Mouse (Mus musculus) neural tube, embryonic 12.5 days (tissue): ENCODE data around the gene Acad11. TPM values are rescaled to one million over a fixed set of nuclear protein-coding genes. Genes with fewer than 3 reads are reported as not detected.

Source experiments
- ATAC-seq: fragments of 200-750 bp; cut with Nextera tagmentation; 2 replicates; pipeline ENCODE4 v1.8.0; 2017; ENCODE audit warnings: low read depth, mild to moderate bottlenecking, moderate TSS enrichment, moderate library complexity; ENCODE audit not compliant: low FRiP score
- H3K27ac ChIP-seq: fragments of 300-500 bp; sonication (generic); 2 replicates; pipeline ENCODE4 v1.5.1; 2016
- H3K27me3 ChIP-seq: fragments of 300-500 bp; sonication (generic); replicated peaks from 2 replicates; pipeline ENCODE4 v1.6.1; 2016; ENCODE audit warnings: mild to moderate bottlenecking
- H3K36me3 ChIP-seq: fragments of 300-500 bp; sonication (generic); 2 replicates; pipeline ENCODE4 v1.6.1; 2016; ENCODE audit warnings: mild to moderate bottlenecking
- H3K4me1 ChIP-seq: fragments of 300-500 bp; sonication (generic); 2 replicates; pipeline ENCODE4 v1.6.1; 2016
- H3K4me2 ChIP-seq: fragments of 300-500 bp; sonication (generic); replicated peaks from 2 replicates; pipeline ENCODE4 v1.6.1; 2016; ENCODE audit warnings: mild to moderate bottlenecking
- H3K4me3 ChIP-seq: fragments of 300-500 bp; sonication (generic); 2 replicates; pipeline ENCODE4 v1.5.1; 2016
- H3K9ac ChIP-seq: fragments of 300-500 bp; sonication (generic); 2 replicates; pipeline ENCODE4 v1.6.1; 2016; ENCODE audit warnings: mild to moderate bottlenecking
- H3K9me3 ChIP-seq: fragments of 300-500 bp; sonication (generic); 2 replicates; pipeline ENCODE4 v1.6.1; 2016; ENCODE audit warnings: mild to moderate bottlenecking
- WGBS: fragments of 180-500 bp; shearing (Covaris S2); methylation state at CpG from one replicate; pipeline ENCODE4 v1.1.7; 2016; 5-methylcytosine and 5-hydroxymethylcytosine counted together
- polyA plus RNA-seq: library from polyadenylated mRNA; unstranded; fragments of >200 nt; fragmentation: Nextera tagmentation; extraction: Ambion mirVana; gene quantifications from 2 replicates; pipeline ENCODE4 v1.2.1, GENCODE M21; 2016

Acad11 gene
- polyA plus RNA-seq, 1 experiment from 2014 or later: 9.2 TPM

GRCm38 (mm10) chr9:104043676-104044075, 19.5 kb upstream of the Acad11 start:
- Histone ChIP-seq H3K27me3 (no peaks in the 10 kb centered on the region), H3K4me2 (no peak overlapping the region), H3K27ac (no peak overlapping the region), H3K4me3 (no peak overlapping the region), H3K9me3 (no peaks in the 10 kb centered on the region), H3K4me1 (no peaks in the 10 kb centered on the region), H3K9ac (no peak overlapping the region), H3K36me3 (peaks cover 31% of the 10 kb centered on the region)
- 89% methylated on average over 4 of the region's 4 CpGs for WGBS
- no peak for ATAC-seq

- Histone ChIP-seq H3K36me3 (peaks cover 89% of the 10 kb centered on the region), H3K9me3 (no peaks in the 10 kb centered on the region), H3K4me2 (no peak overlapping the region), H3K27ac (no peak overlapping the region), H3K27me3 (no peaks in the 10 kb centered on the region), H3K4me1 (no peaks in the 10 kb centered on the region), H3K4me3 (no peak overlapping the region), H3K9ac (no peak overlapping the region)
- no peak for ATAC-seq
- 92% methylated on average over 6 of the region's 6 CpGs for WGBS
These were observed 12.1 kb upstream of the Acad11 start for GRCm38 (mm10) chr9:104051028-104051427.

- no peaks in the 10 kb centered on the region for H3K27me3 ChIP-seq
- WGBS: under 1% methylated on average over 59 of the region's 59 CpGs
- peak within 1 kb of the TSS; percentile 97 for H3K4me3 ChIP-seq
- no peaks in the 10 kb centered on the region for H3K9me3 ChIP-seq
- peaks cover 18% of the 10 kb centered on the region for H3K4me1 ChIP-seq
- H3K4me2 ChIP-seq: peak within 1 kb of the TSS; percentile 94
- no peak within 1 kb of the TSS for H3K27ac ChIP-seq
- H3K36me3 ChIP-seq: peaks cover 20% of the 10 kb centered on the region
- peak within 1 kb of the TSS; percentile 79 for H3K9ac ChIP-seq
- peak; percentile 77 for ATAC-seq
These were observed 540 bp upstream of the Acad11 start, which contains the start of gene Uba5 for GRCm38 (mm10) chr9:104062430-104063243. Uba5 (minus strand) TSS chr9:104063134.

- ATAC-seq: no peak
- Histone ChIP-seq H3K36me3 (peaks cover 10% of the 10 kb centered on the region), H3K27me3 (no peaks in the 10 kb centered on the region), H3K9me3 (no peaks in the 10 kb centered on the region), H3K4me3 (no peak overlapping the region), H3K4me1 (peaks cover 18% of the 10 kb centered on the region), H3K9ac (no peak overlapping the region), H3K27ac (no peak overlapping the region), H3K4me2 (no peak overlapping the region)
- 51% methylated on average over 1 of the region's 1 CpGs for WGBS
These were observed 1.4 kb downstream of the Acad11 start for GRCm38 (mm10) chr9:104064571-104064970.

- H3K27me3 ChIP-seq: no peaks in the 10 kb centered on the region
- 81% methylated on average over 4 of the region's 4 CpGs for WGBS
- no peaks in the 10 kb centered on the region for H3K9me3 ChIP-seq
- no peak overlapping the region for H3K4me3 ChIP-seq
- no peaks in the 10 kb centered on the region for H3K36me3 ChIP-seq
- no peak overlapping the region for H3K9ac ChIP-seq
- no peak overlapping the region for H3K27ac ChIP-seq
- ATAC-seq: no peak
- H3K4me2 ChIP-seq: no peak overlapping the region
- H3K4me1 ChIP-seq: no peaks in the 10 kb centered on the region
These were observed 7.1 kb downstream of the Acad11 start for GRCm38 (mm10) chr9:104070241-104070640.

- Histone ChIP-seq H3K4me3 (no peak overlapping the region), H3K27me3 (no peaks in the 10 kb centered on the region), H3K27ac (no peak overlapping the region), H3K4me1 (no peaks in the 10 kb centered on the region), H3K9me3 (no peaks in the 10 kb centered on the region), H3K4me2 (no peak overlapping the region), H3K36me3 (no peaks in the 10 kb centered on the region), H3K9ac (no peak overlapping the region)
- 79% methylated on average over 8 of the region's 8 CpGs for WGBS
- ATAC-seq: no peak
These were observed 7.9 kb downstream of the Acad11 start for GRCm38 (mm10) chr9:104070863-104071604.

GRCm38 (mm10) chr9:104075808-104076207, 12.6 kb downstream of the Acad11 start:
- Histone ChIP-seq H3K9ac (no peak overlapping the region), H3K4me1 (no peaks in the 10 kb centered on the region), H3K4me3 (no peak overlapping the region), H3K27me3 (no peaks in the 10 kb centered on the region), H3K36me3 (no peaks in the 10 kb centered on the region), H3K9me3 (no peaks in the 10 kb centered on the region), H3K27ac (no peak overlapping the region), H3K4me2 (no peak overlapping the region)
- ATAC-seq: no peak
- WGBS: 67% methylated on average over 2 of the region's 2 CpGs

- no peaks in the 10 kb centered on the region for H3K9me3 ChIP-seq
- WGBS: 94% methylated on average over 1 of the region's 1 CpGs
- no peaks in the 10 kb centered on the region for H3K27me3 ChIP-seq
- H3K4me1 ChIP-seq: no peaks in the 10 kb centered on the region
- no peak overlapping the region for H3K4me3 ChIP-seq
- no peak overlapping the region for H3K4me2 ChIP-seq
- H3K27ac ChIP-seq: no peak overlapping the region
- no peak overlapping the region for H3K9ac ChIP-seq
- no peak for ATAC-seq
- H3K36me3 ChIP-seq: no peaks in the 10 kb centered on the region
These were observed 15.6 kb downstream of the Acad11 start for GRCm38 (mm10) chr9:104078780-104079179.

- 54% methylated on average over 5 of the region's 5 CpGs for WGBS
These were observed 16.2 kb downstream of the Acad11 start for GRCm38 (mm10) chr9:104079379-104079778.

GRCm38 (mm10) chr9:104080038-104080437, 16.9 kb downstream of the Acad11 start:
- Histone ChIP-seq H3K4me3 (no peak overlapping the region), H3K9me3 (no peaks in the 10 kb centered on the region), H3K36me3 (no peaks in the 10 kb centered on the region), H3K9ac (no peak overlapping the region), H3K27ac (no peak overlapping the region), H3K27me3 (no peaks in the 10 kb centered on the region), H3K4me2 (no peak overlapping the region), H3K4me1 (no peaks in the 10 kb centered on the region)
- 81% methylated on average over 3 of the region's 3 CpGs for WGBS
- no peak for ATAC-seq

More at GRCm38 (mm10) chr9:104079379-104079778, 16.2 kb downstream of the Acad11 start:
- no peak for ATAC-seq
- no peak overlapping the region for H3K27ac ChIP-seq
- no peak overlapping the region for H3K4me3 ChIP-seq
- no peaks in the 10 kb centered on the region for H3K27me3 ChIP-seq
- H3K4me1 ChIP-seq: no peaks in the 10 kb centered on the region
- no peak overlapping the region for H3K9ac ChIP-seq
- no peak overlapping the region for H3K4me2 ChIP-seq
- H3K9me3 ChIP-seq: no peaks in the 10 kb centered on the region
- no peaks in the 10 kb centered on the region for H3K36me3 ChIP-seq

GRCm38 (mm10) chr9:104085730-104086429, 22.7 kb downstream of the Acad11 start:
- no peaks in the 10 kb centered on the region for H3K27me3 ChIP-seq
- no peak overlapping the region for H3K9ac ChIP-seq
- H3K36me3 ChIP-seq: no peaks in the 10 kb centered on the region
- no peaks in the 10 kb centered on the region for H3K9me3 ChIP-seq
- no peaks in the 10 kb centered on the region for H3K4me1 ChIP-seq
- no peak overlapping the region for H3K4me3 ChIP-seq
- no peak overlapping the region for H3K27ac ChIP-seq
- ATAC-seq: no peak
- H3K4me2 ChIP-seq: no peak overlapping the region
- 57% methylated on average over 4 of the region's 4 CpGs for WGBS

- Histone ChIP-seq H3K27me3 (no peaks in the 10 kb centered on the region), H3K9me3 (no peaks in the 10 kb centered on the region), H3K4me1 (no peaks in the 10 kb centered on the region), H3K36me3 (no peaks in the 10 kb centered on the region), H3K4me3 (no peak overlapping the region), H3K4me2 (no peak overlapping the region), H3K9ac (no peak overlapping the region), H3K27ac (no peak overlapping the region)
- no peak for ATAC-seq
- 68% methylated on average over 8 of the region's 8 CpGs for WGBS
These were observed 25.4 kb downstream of the Acad11 start for GRCm38 (mm10) chr9:104088555-104088954.
